Mouse (Mus musculus): Measurements from ENCODE around the gene Adgra3. TPM values are rescaled to one million over a fixed set of nuclear protein-coding genes. Genes with fewer than 3 reads are reported as not detected.
A peak's percentile ranks its signal among the peaks of the same experiment; 100 is the strongest.

Gene Adgra3
- total RNA-seq, 1 experiment, result 59.2 TPM

- Histone ChIP-seq H3K4me3 (ENCODE audit: insufficient read depth in 1 of 2, low read depth in 1 of 2, low read length in 2 of 2, poor library complexity in 1 of 2, severe bottlenecking in 1 of 2) (no peak overlapping the region), H3K9ac (ENCODE audit: insufficient read depth, low read depth, low read length, poor library complexity, severe bottlenecking) (no peak overlapping the region), H3K4me1 (ENCODE audit: control insufficient read depth in 2 of 2, insufficient read depth in 2 of 2, low read length in 2 of 2, poor library complexity in 1 of 2) (no peaks in the 10 kb centered on the region), H3K27ac (ENCODE audit: insufficient read depth, low read depth, low read length, poor library complexity, severe bottlenecking) (no peak overlapping the region), H3K9me3 (ENCODE audit: control insufficient read depth, insufficient read depth, low read depth, low read length) (no peaks in the 10 kb centered on the region), H3K36me3 (ENCODE audit: control insufficient read depth, insufficient read depth, low read length, poor library complexity, severe bottlenecking) (peaks cover 3% of the 10 kb centered on the region; the same call in 1 of the 2 replicates)
- no peak for TF ChIP-seq ZNF384 (IDR thresholded peaks at IDR 0.05; ENCODE audit: low read depth, low read length)
- TF ChIP-seq HCFC1 (IDR thresholded peaks at IDR 0.05; ENCODE audit: borderline replicate concordance, insufficient read depth, low read length), result no peak
- in situ Hi-C loops (cut with MboI; ENCODE audit: low sequenced_read_pairs in 2 of 2, unreplicated experiment in 2 of 2), result loop anchor here in 1 of 2 experiments (10.0 kb wide), 1 partner anchor 236 kb away; no protein-coding TSS in a partner anchor
- DNase-seq (ENCODE audit: low read depth, low spot score), result no peak
Measured at GRCm38 (mm10) chr5:49979246-49979645, 79.6 kb downstream of the Adgra3 start.

- no peaks in the 10 kb centered on the region for H3K4me1 ChIP-seq (ENCODE audit: control insufficient read depth in 2 of 2, insufficient read depth in 2 of 2, low read length in 2 of 2, poor library complexity in 1 of 2)
- DNase-seq (ENCODE audit: low read depth, low spot score), result peak; percentile 41
- no peak overlapping the region for H3K27ac ChIP-seq (ENCODE audit: insufficient read depth, low read depth, low read length, poor library complexity, severe bottlenecking)
- no peaks in the 10 kb centered on the region for H3K36me3 ChIP-seq (ENCODE audit: control insufficient read depth, insufficient read depth, low read length, poor library complexity, severe bottlenecking)
- no peaks in the 10 kb centered on the region for H3K9me3 ChIP-seq (ENCODE audit: control insufficient read depth, insufficient read depth, low read depth, low read length)
- in situ Hi-C loops (cut with MboI; ENCODE audit: low sequenced_read_pairs in 2 of 2, unreplicated experiment in 2 of 2), result loop anchor here in 1 of 2 experiments (10.0 kb wide), 1 partner anchor 239 kb away; no protein-coding TSS in a partner anchor
- TF ChIP-seq ZNF384 (IDR thresholded peaks at IDR 0.05; ENCODE audit: low read depth, low read length) (no peak), ZC3H11A (IDR thresholded peaks at IDR 0.05; ENCODE audit: borderline replicate concordance, low read depth, low read length) (peak; percentile 69; the same call in 1 of the 2 replicates)
- no peak overlapping the region for H3K4me3 ChIP-seq (ENCODE audit: insufficient read depth in 1 of 2, low read depth in 1 of 2, low read length in 2 of 2, poor library complexity in 1 of 2, severe bottlenecking in 1 of 2)
- H3K9ac ChIP-seq (ENCODE audit: insufficient read depth, low read depth, low read length, poor library complexity, severe bottlenecking), result no peak overlapping the region
Measured at GRCm38 (mm10) chr5:49975971-49976370, 82.8 kb downstream of the Adgra3 start.

GRCm38 (mm10) chr5:49974211-49974610 lies 84.6 kb downstream of the Adgra3 start:
- H3K9ac ChIP-seq (ENCODE audit: insufficient read depth, low read depth, low read length, poor library complexity, severe bottlenecking), result no peak overlapping the region
- in situ Hi-C loops (cut with MboI; ENCODE audit: low sequenced_read_pairs in 2 of 2, unreplicated experiment in 2 of 2), result loop anchor here (10.0 to 25.0 kb wide), 2 partner anchors 241 to 587 kb away; no protein-coding TSS in a partner anchor
- H3K9me3 ChIP-seq (ENCODE audit: control insufficient read depth, insufficient read depth, low read depth, low read length), result no peaks in the 10 kb centered on the region
- H3K36me3 ChIP-seq (ENCODE audit: control insufficient read depth, insufficient read depth, low read length, poor library complexity, severe bottlenecking), result no peaks in the 10 kb centered on the region; the same call in 1 of the 2 replicates
- DNase-seq (ENCODE audit: low read depth, low spot score), result no peak
- TF ChIP-seq ZNF384 (IDR thresholded peaks at IDR 0.05; ENCODE audit: low read depth, low read length), result no peak
- TF ChIP-seq HCFC1 (IDR thresholded peaks at IDR 0.05; ENCODE audit: borderline replicate concordance, insufficient read depth, low read length), result no peak
- no peak for TF ChIP-seq MAFK (IDR thresholded peaks at IDR 0.05; ENCODE audit: insufficient read depth, low read depth, low read length)
- no peak for TF ChIP-seq CHD2 (IDR thresholded peaks at IDR 0.05; ENCODE audit: low read depth, low read length)
- no peak for TF ChIP-seq ZC3H11A (IDR thresholded peaks at IDR 0.05; ENCODE audit: borderline replicate concordance, low read depth, low read length)
- no peak overlapping the region for H3K27ac ChIP-seq (ENCODE audit: insufficient read depth, low read depth, low read length, poor library complexity, severe bottlenecking)
- no peaks in the 10 kb centered on the region for H3K4me1 ChIP-seq (ENCODE audit: control insufficient read depth in 2 of 2, insufficient read depth in 2 of 2, low read length in 2 of 2, poor library complexity in 1 of 2)
- H3K4me3 ChIP-seq (ENCODE audit: insufficient read depth in 1 of 2, low read depth in 1 of 2, low read length in 2 of 2, poor library complexity in 1 of 2, severe bottlenecking in 1 of 2), result no peak overlapping the region

- Histone ChIP-seq H3K4me1 (ENCODE audit: control insufficient read depth in 2 of 2, insufficient read depth in 2 of 2, low read length in 2 of 2, poor library complexity in 1 of 2) (no peaks in the 10 kb centered on the region), H3K36me3 (ENCODE audit: control insufficient read depth, insufficient read depth, low read length, poor library complexity, severe bottlenecking) (no peaks in the 10 kb centered on the region; the same call in 1 of the 2 replicates), H3K27ac (ENCODE audit: insufficient read depth, low read depth, low read length, poor library complexity, severe bottlenecking) (no peak overlapping the region), H3K4me3 (ENCODE audit: insufficient read depth in 1 of 2, low read depth in 1 of 2, low read length in 2 of 2, poor library complexity in 1 of 2, severe bottlenecking in 1 of 2) (no peak overlapping the region), H3K9ac (ENCODE audit: insufficient read depth, low read depth, low read length, poor library complexity, severe bottlenecking) (no peak overlapping the region), H3K9me3 (ENCODE audit: control insufficient read depth, insufficient read depth, low read depth, low read length) (no peaks in the 10 kb centered on the region)
- no peak for DNase-seq (ENCODE audit: low read depth, low spot score)
- TF ChIP-seq ZNF384 (IDR thresholded peaks at IDR 0.05; ENCODE audit: low read depth, low read length) (no peak), CHD2 (IDR thresholded peaks at IDR 0.05; ENCODE audit: low read depth, low read length) (no peak), ZC3H11A (IDR thresholded peaks at IDR 0.05; ENCODE audit: borderline replicate concordance, low read depth, low read length) (no peak), HCFC1 (IDR thresholded peaks at IDR 0.05; ENCODE audit: borderline replicate concordance, insufficient read depth, low read length) (no peak), MAFK (IDR thresholded peaks at IDR 0.05; ENCODE audit: insufficient read depth, low read depth, low read length) (no peak)
- in situ Hi-C loops (cut with MboI; ENCODE audit: low sequenced_read_pairs in 2 of 2, unreplicated experiment in 2 of 2), result loop anchor here (10.0 to 25.0 kb wide), 2 partner anchors 245 to 582 kb away; no protein-coding TSS in a partner anchor
Measured at GRCm38 (mm10) chr5:49969660-49970059, 89.1 kb downstream of the Adgra3 start.

GRCm38 (mm10) chr5:49967726-49968125 lies 91.1 kb downstream of the Adgra3 start:
- Histone ChIP-seq H3K4me1 (ENCODE audit: control insufficient read depth in 2 of 2, insufficient read depth in 2 of 2, low read length in 2 of 2, poor library complexity in 1 of 2) (no peaks in the 10 kb centered on the region; a peak in 1 of 4 replicates), H3K36me3 (ENCODE audit: control insufficient read depth, insufficient read depth, low read length, poor library complexity, severe bottlenecking) (no peaks in the 10 kb centered on the region; the same call in none of the 2 replicates), H3K27ac (ENCODE audit: insufficient read depth, low read depth, low read length, poor library complexity, severe bottlenecking) (no peak overlapping the region), H3K4me3 (ENCODE audit: insufficient read depth in 1 of 2, low read depth in 1 of 2, low read length in 2 of 2, poor library complexity in 1 of 2, severe bottlenecking in 1 of 2) (no peak overlapping the region), H3K9me3 (ENCODE audit: control insufficient read depth, insufficient read depth, low read depth, low read length) (no peaks in the 10 kb centered on the region), H3K9ac (ENCODE audit: insufficient read depth, low read depth, low read length, poor library complexity, severe bottlenecking) (no peak overlapping the region)
- DNase-seq (ENCODE audit: low read depth, low spot score), result no peak
- in situ Hi-C loops (cut with MboI; ENCODE audit: low sequenced_read_pairs in 2 of 2, unreplicated experiment in 2 of 2), result loop anchor here in 1 of 2 experiments (25.0 kb wide), 1 partner anchor 580 kb away; no protein-coding TSS in a partner anchor
- TF ChIP-seq MAFK (IDR thresholded peaks at IDR 0.05; ENCODE audit: insufficient read depth, low read depth, low read length) (no peak), ZC3H11A (IDR thresholded peaks at IDR 0.05; ENCODE audit: borderline replicate concordance, low read depth, low read length) (no peak), CHD2 (IDR thresholded peaks at IDR 0.05; ENCODE audit: low read depth, low read length) (no peak), HCFC1 (IDR thresholded peaks at IDR 0.05; ENCODE audit: borderline replicate concordance, insufficient read depth, low read length) (no peak), ZNF384 (IDR thresholded peaks at IDR 0.05; ENCODE audit: low read depth, low read length) (no peak)
